Mouse (Mus musculus): ENCODE data around the gene Vmn2r118. TPM values are rescaled to one million over a fixed set of nuclear protein-coding genes. Genes with fewer than 3 reads are reported as not detected.

Vmn2r118 gene
- polyA plus RNA-seq (2015; fragmentation: Nextera tagmentation; extraction: Ambion mirVana), result not detected in 2 replicates

DNA sequence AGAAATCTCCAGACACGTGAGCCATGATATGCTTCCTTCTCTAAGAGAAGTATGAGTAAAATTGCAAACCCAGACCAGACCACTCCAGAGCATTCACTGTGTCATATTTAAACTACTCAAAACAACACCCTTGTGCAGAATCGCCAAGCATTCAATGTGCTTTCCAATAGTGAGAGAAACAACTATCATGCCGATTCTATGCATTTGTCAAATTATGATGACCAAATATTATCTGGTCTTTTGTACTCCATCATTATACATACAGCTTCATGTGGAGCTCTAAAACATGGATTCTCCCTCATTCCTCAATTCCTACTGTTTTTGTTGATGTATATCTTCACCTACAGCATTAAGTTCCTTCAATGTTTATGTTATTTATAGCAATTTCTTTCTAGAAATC is at the start of gene Vmn2r118:
TSS of gene Vmn2r118 (minus strand) at position 101 of the 400 bp plus-strand sequence.
- Histone ChIP-seq H3K4me3 (ENCODE audit: low read depth, low read length) (no peak within 1 kb of the TSS), H3K9ac (ENCODE audit: low read depth, low read length) (no peak within 1 kb of the TSS), H3K36me3 (ENCODE audit: control insufficient read depth, insufficient read depth) (no peaks in the 10 kb centered on the region), H3K4me2 (replicated peaks; ENCODE audit: low read depth) (no peak within 1 kb of the TSS), H3K27me3 (replicated peaks; ENCODE audit: control insufficient read depth, insufficient read depth, low read length) (no peaks in the 10 kb centered on the region), H3K27ac (ENCODE audit: low read depth, low read length) (no peak within 1 kb of the TSS), H3K4me1 (replicated peaks; ENCODE audit: control insufficient read depth, insufficient read depth, low read length) (no peaks in the 10 kb centered on the region), H3K9me3 (ENCODE audit: control insufficient read depth) (no peaks in the 10 kb centered on the region)
- no peak for ATAC-seq
- no peak for TF ChIP-seq CTCF (IDR thresholded peaks at IDR 0.05; ENCODE audit: low read depth)
- WGBS, result 89% methylated on average over 3 of the region's 3 CpGs

DNA sequence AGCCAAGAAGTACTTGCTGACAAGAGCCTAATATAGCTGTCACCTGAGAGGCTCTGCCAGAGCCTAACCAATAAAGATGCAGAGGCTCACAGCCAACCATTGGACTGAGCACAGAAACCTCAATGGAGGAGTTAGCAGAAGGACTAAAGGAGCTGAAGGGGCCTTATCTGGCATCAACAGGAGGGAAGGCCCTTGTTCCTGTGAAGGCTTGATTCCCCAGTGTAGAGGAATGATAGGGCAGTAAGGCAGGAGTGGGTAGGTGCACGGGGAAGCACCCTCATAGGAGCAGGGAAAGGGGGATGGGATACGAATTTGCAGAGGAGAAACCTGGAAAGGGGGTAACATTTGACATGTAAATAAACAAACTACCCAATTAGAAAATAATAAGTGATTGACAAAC is 36.1 kb upstream of the Vmn2r118 start:
- Histone ChIP-seq H3K27me3 (replicated peaks; ENCODE audit: control insufficient read depth, insufficient read depth, low read length) (no peaks in the 10 kb centered on the region), H3K36me3 (ENCODE audit: control insufficient read depth, insufficient read depth) (peaks cover 6% of the 10 kb centered on the region; the same call in 1 of the 2 replicates), H3K4me1 (replicated peaks; ENCODE audit: control insufficient read depth, insufficient read depth, low read length) (no peaks in the 10 kb centered on the region), H3K27ac (ENCODE audit: low read depth, low read length) (no peak overlapping the region), H3K4me2 (replicated peaks; ENCODE audit: low read depth) (no peak overlapping the region), H3K9me3 (ENCODE audit: control insufficient read depth) (no peaks in the 10 kb centered on the region), H3K9ac (ENCODE audit: low read depth, low read length) (no peak overlapping the region), H3K4me3 (ENCODE audit: low read depth, low read length) (no peak overlapping the region)
- TF ChIP-seq CTCF (IDR thresholded peaks at IDR 0.05; ENCODE audit: low read depth), result no peak
- ATAC-seq, result no peak
- WGBS, result 83% methylated on average over 2 of the region's 2 CpGs

DNA sequence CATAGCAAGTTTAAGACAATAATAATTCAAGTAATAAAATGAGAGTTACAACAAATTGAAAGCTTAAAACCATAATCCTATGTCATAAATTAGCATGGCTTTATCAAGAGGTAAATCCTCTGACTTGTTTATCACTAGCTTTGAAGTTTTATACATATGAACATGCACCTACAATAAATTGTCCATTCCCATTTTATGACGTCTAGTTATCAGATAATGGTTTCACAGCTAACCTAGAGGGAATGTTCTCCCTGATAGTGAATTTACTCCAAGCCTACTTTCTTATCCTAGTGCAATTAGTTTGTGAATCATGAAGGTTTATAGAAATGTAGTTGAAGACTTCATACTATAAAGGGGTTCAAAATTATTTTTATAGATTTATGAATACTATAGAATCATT is 34.2 kb downstream of the Vmn2r118 start:
- no peaks in the 10 kb centered on the region for H3K36me3 ChIP-seq (ENCODE audit: control insufficient read depth, insufficient read depth)
- H3K4me1 ChIP-seq (replicated peaks; ENCODE audit: control insufficient read depth, insufficient read depth, low read length), result no peaks in the 10 kb centered on the region
- no peak overlapping the region for H3K4me3 ChIP-seq (ENCODE audit: low read depth, low read length)
- TF ChIP-seq CTCF (IDR thresholded peaks at IDR 0.05; ENCODE audit: low read depth), result no peak
- no peak for ATAC-seq
- no peak overlapping the region for H3K9ac ChIP-seq (ENCODE audit: low read depth, low read length)
- no peaks in the 10 kb centered on the region for H3K27me3 ChIP-seq (replicated peaks; ENCODE audit: control insufficient read depth, insufficient read depth, low read length)
- no peaks in the 10 kb centered on the region for H3K9me3 ChIP-seq (ENCODE audit: control insufficient read depth)
- WGBS, result 32% methylated on average over 1 of the region's 1 CpGs
- H3K4me2 ChIP-seq (replicated peaks; ENCODE audit: low read depth), result no peak overlapping the region
- no peak overlapping the region for H3K27ac ChIP-seq (ENCODE audit: low read depth, low read length)

GRCm38 (mm10) chr17:55561774-55562173 is 63.2 kb downstream of the Vmn2r118 start:
- H3K9me3 ChIP-seq (ENCODE audit: control insufficient read depth), result no peaks in the 10 kb centered on the region
- no peaks in the 10 kb centered on the region for H3K27me3 ChIP-seq (replicated peaks; ENCODE audit: control insufficient read depth, insufficient read depth, low read length)
- H3K27ac ChIP-seq (ENCODE audit: low read depth, low read length), result no peak overlapping the region
- no peak overlapping the region for H3K9ac ChIP-seq (ENCODE audit: low read depth, low read length)
- no peaks in the 10 kb centered on the region for H3K36me3 ChIP-seq (ENCODE audit: control insufficient read depth, insufficient read depth)
- H3K4me2 ChIP-seq (replicated peaks; ENCODE audit: low read depth), result no peak overlapping the region
- 73% methylated on average over 2 of the region's 2 CpGs for WGBS
- ATAC-seq, result no peak
- TF ChIP-seq CTCF (IDR thresholded peaks at IDR 0.05; ENCODE audit: low read depth), result no peak
- H3K4me1 ChIP-seq (replicated peaks; ENCODE audit: control insufficient read depth, insufficient read depth, low read length), result no peaks in the 10 kb centered on the region
- no peak overlapping the region for H3K4me3 ChIP-seq (ENCODE audit: low read depth, low read length)

- Histone ChIP-seq H3K27ac (ENCODE audit: low read depth, low read length) (no peak overlapping the region), H3K36me3 (ENCODE audit: control insufficient read depth, insufficient read depth) (no peaks in the 10 kb centered on the region), H3K27me3 (replicated peaks; ENCODE audit: control insufficient read depth, insufficient read depth, low read length) (no peaks in the 10 kb centered on the region), H3K4me1 (replicated peaks; ENCODE audit: control insufficient read depth, insufficient read depth, low read length) (no peaks in the 10 kb centered on the region), H3K4me2 (replicated peaks; ENCODE audit: low read depth) (no peak overlapping the region), H3K9ac (ENCODE audit: low read depth, low read length) (no peak overlapping the region), H3K9me3 (ENCODE audit: control insufficient read depth) (no peaks in the 10 kb centered on the region), H3K4me3 (ENCODE audit: low read depth, low read length) (no peak overlapping the region)
- 68% methylated on average over 1 of the region's 1 CpGs for WGBS
- TF ChIP-seq CTCF (IDR thresholded peaks at IDR 0.05; ENCODE audit: low read depth), result no peak
- no peak for ATAC-seq
Observed at GRCm38 (mm10) chr17:55548476-55548875, 76.5 kb downstream of the Vmn2r118 start.

Other genes with a start within 250 kb of the Vmn2r118 start
- 0.56 and 0.60 TPM in 2 replicates for gene St6gal2, start 179.8 kb downstream of the Vmn2r118 start, polyA plus RNA-seq (2015; fragmentation: Nextera tagmentation; extraction: Ambion mirVana)
- 1.9 and 2.4 TPM in 2 replicates for gene Pot1b, start 87.4 kb upstream of the Vmn2r118 start, polyA plus RNA-seq (2015; fragmentation: Nextera tagmentation; extraction: Ambion mirVana)
- gene Adgre4, start 124.8 kb upstream of the Vmn2r118 start, polyA plus RNA-seq (2015; fragmentation: Nextera tagmentation; extraction: Ambion mirVana), result 0.31 TPM in 2 replicates